ENCODE assay signal across 7 mouse cellular contexts in the genomic region with DNA sequence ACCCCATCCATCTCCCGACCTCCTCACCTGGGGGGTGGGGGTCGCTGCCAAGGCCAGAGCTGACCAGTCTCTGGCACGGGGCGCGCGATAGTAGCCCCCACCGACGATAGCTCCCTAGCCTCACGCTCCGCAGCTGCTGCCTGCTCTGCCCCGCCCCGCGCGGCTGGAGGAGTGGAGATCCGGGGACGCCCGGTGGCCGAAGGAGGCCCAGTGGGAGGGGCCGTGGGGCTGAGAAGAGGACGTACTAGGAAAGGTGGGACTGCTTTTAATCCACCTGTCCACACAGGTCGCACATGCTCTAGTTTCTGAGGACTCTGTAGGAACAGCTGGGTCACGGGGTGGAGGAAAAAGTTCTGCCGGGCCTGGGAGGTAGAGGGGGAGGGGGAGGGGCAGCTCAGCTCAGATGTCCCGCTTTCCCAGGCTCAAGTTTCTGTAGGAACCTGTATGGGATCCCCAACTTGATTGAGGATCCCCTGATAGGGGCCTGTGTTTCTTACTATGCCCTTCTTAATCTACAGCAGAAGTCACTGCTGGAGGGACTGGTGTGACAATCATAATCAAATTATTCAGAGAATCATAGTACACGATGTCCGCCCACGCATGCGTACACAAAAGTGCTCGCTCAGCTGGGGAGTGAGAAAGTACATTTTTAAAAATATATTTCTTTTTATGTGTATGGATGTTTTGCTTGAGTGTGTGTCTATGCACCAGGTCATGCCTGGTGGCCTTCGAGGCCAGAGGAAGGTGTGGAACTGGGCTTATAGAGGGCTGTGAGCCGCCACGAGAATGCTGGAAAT. TPM values are rescaled to one million over a fixed set of nuclear protein-coding genes. Genes with fewer than 3 reads are reported as not detected.
DNase-seq lines count a peak whose midpoint lies in the region; ATAC-seq lines count a peak whose summit lies in the region.

A gene (minus strand): TSS at position 161 of the 797 bp plus-strand sequence.

- peaks cover 16% of the 10 kb centered on the region for H3K27me3 ChIP-seq in forebrain, embryonic 16.5 days (replicated peaks; ENCODE audit: control insufficient read depth, insufficient read depth, low read length)
- H3K27me3 ChIP-seq in hindbrain, embryonic 11.5 days (ENCODE audit: control insufficient read depth, insufficient read depth, low read length), result peaks cover 15% of the 10 kb centered on the region
- no peaks in the 10 kb centered on the region for H3K27me3 ChIP-seq in stomach, embryonic 14.5 days (ENCODE audit: control insufficient read depth, insufficient read depth, low read length)

- DNase-seq in ZHBTc4 (ENCODE audit: low read depth, low spot score), result peak; percentile 78
- DNase-seq in cerebellum, adult 11-12 months, result peak; percentile 55
- peak; percentile 69 for DNase-seq in hindbrain, embryonic 11.5 days (ENCODE audit: low spot score)
- DNase-seq in layer of hippocampus, postnatal 25 days (ENCODE audit: extremely low spot score in 1 of 2, low spot score in 1 of 2), result no peak
- peak; percentile 76 for DNase-seq in lung, postnatal 14 days

- H3K9ac ChIP-seq in forebrain, embryonic 16.5 days (replicated peaks; ENCODE audit: low read depth, low read length), result peak within 1 kb of the TSS; percentile 42; the same call in 1 of the 2 replicates
- H3K9ac ChIP-seq in hindbrain, embryonic 11.5 days (ENCODE audit: low read depth, low read length), result peak within 1 kb of the TSS; percentile 28; the same call in 1 of the 2 replicates
- H3K9ac ChIP-seq in stomach, embryonic 14.5 days (replicated peaks; ENCODE audit: low read depth, low read length), result no peak within 1 kb of the TSS; the same call in 1 of the 2 replicates

- H3K4me2 ChIP-seq in forebrain, embryonic 16.5 days (ENCODE audit: low read length), result peak within 1 kb of the TSS; percentile 45
- peak within 1 kb of the TSS; percentile 70 for H3K4me2 ChIP-seq in hindbrain, embryonic 11.5 days (replicated peaks; ENCODE audit: low read depth, low read length)
- peak within 1 kb of the TSS; percentile 55 for H3K4me2 ChIP-seq in stomach, embryonic 14.5 days (replicated peaks; ENCODE audit: low read depth, low read length)

- H3K36me3 ChIP-seq in forebrain, embryonic 16.5 days (ENCODE audit: control insufficient read depth, insufficient read depth), result no peaks in the 10 kb centered on the region
- no peaks in the 10 kb centered on the region for H3K36me3 ChIP-seq in hindbrain, embryonic 11.5 days (ENCODE audit: control insufficient read depth, insufficient read depth, low read length)
- no peaks in the 10 kb centered on the region for H3K36me3 ChIP-seq in stomach, embryonic 14.5 days (ENCODE audit: control insufficient read depth, insufficient read depth, low read length)

- peaks cover 31% of the 10 kb centered on the region for H3K4me1 ChIP-seq in forebrain, embryonic 16.5 days (replicated peaks; ENCODE audit: control insufficient read depth, insufficient read depth, low read length)
- peaks cover 11% of the 10 kb centered on the region for H3K4me1 ChIP-seq in hindbrain, embryonic 11.5 days (replicated peaks; ENCODE audit: control insufficient read depth, insufficient read depth, low read length)
- H3K4me1 ChIP-seq in stomach, embryonic 14.5 days (ENCODE audit: control insufficient read depth, insufficient read depth, low read length), result peaks cover 24% of the 10 kb centered on the region

- no peak within 1 kb of the TSS for H3K27ac ChIP-seq in forebrain, embryonic 16.5 days (ENCODE audit: low read length)
- H3K27ac ChIP-seq in hindbrain, embryonic 11.5 days (ENCODE audit: low read depth, low read length), result no peak within 1 kb of the TSS
- H3K27ac ChIP-seq in stomach, embryonic 14.5 days (ENCODE audit: low read length), result no peak within 1 kb of the TSS

- ATAC-seq in forebrain, embryonic 16.5 days, result no peak
- no peak for ATAC-seq in hindbrain, embryonic 11.5 days (ENCODE audit: low FRiP score)
- peak; percentile 70 for ATAC-seq in stomach, embryonic 14.5 days (ENCODE audit: insufficient number of reproducible peaks, insufficient read depth, low FRiP score, low read depth)

- WGBS in forebrain, embryonic 16.5 days, result 15% methylated on average over 32 of the region's 32 CpGs
- WGBS in hindbrain, embryonic 11.5 days, result 14% methylated on average over 32 of the region's 32 CpGs
- 17% methylated on average over 32 of the region's 32 CpGs for WGBS in stomach, embryonic 14.5 days

- H3K9me3 ChIP-seq in forebrain, embryonic 16.5 days (ENCODE audit: control insufficient read depth, low read length), result no peaks in the 10 kb centered on the region
- no peaks in the 10 kb centered on the region for H3K9me3 ChIP-seq in hindbrain, embryonic 11.5 days (ENCODE audit: control insufficient read depth, low read length)
- H3K9me3 ChIP-seq in stomach, embryonic 14.5 days (ENCODE audit: control insufficient read depth, low read depth, low read length), result no peaks in the 10 kb centered on the region

- 0 out of 2 replicates have a peak within 1 kb of the TSS, but pooled peaks have one; percentile 19 for H3K4me3 ChIP-seq in forebrain, embryonic 16.5 days (replicated peaks; ENCODE audit: low read length)
- H3K4me3 ChIP-seq in hindbrain, embryonic 11.5 days (ENCODE audit: low read depth, low read length), result peak within 1 kb of the TSS; percentile 21
- peak within 1 kb of the TSS; percentile 22 for H3K4me3 ChIP-seq in stomach, embryonic 14.5 days (ENCODE audit: low read depth, low read length)

RNA-seq across cellular contexts. Expression of the gene that starts here (rescaled TPM):
- 79.7 and 85.1 TPM in 2 replicates for polyA plus RNA-seq in forebrain, embryonic 16.5 days (2015; fragmentation: Nextera tagmentation; extraction: Ambion mirVana)
- 48.0 and 50.8 TPM in 2 replicates for polyA plus RNA-seq in hindbrain, embryonic 11.5 days (2014; fragmentation: Nextera tagmentation; extraction: Ambion mirVana)
- 10 to 100 TPM; 19.0 to 19.9 TPM for total RNA-seq in layer of hippocampus, postnatal 25 days (2021)
- polyA plus RNA-seq in stomach, embryonic 14.5 days (2014; fragmentation: Nextera tagmentation; extraction: Ambion mirVana), result 72.2 and 73.0 TPM in 2 replicates

Comparison
In these comparisons a context has a peak if more than half of its experiments do, and no peak if none do; other contexts are left out.
1. DNase-seq: peak in ZHBTc4 (single experiment), cerebellum, adult 11-12 months (single experiment), hindbrain, embryonic 11.5 days (single experiment) and lung, postnatal 14 days (single experiment); none in layer of hippocampus, postnatal 25 days (0 of 2).
2. Peak in every context shown above with its lines, with median percentiles within 50 percentile points of each other: H3K4me2 ChIP-seq and H3K4me3 ChIP-seq.